Mouse (Mus musculus) CD4-positive, CD25-positive, alpha-beta regulatory T cell, adult 4 months (primary cell): ENCODE results near the gene Borcs5. TPM values are rescaled to one million over a fixed set of nuclear protein-coding genes. Genes with fewer than 3 reads are reported as not detected.

ENCODE experiments used
- ATAC-seq: one replicate; pipeline ENCODE4 v1.8.0; 2017
- polyA plus RNA-seq, 2 experiments: library from polyadenylated mRNA; unstranded; fragments of 100-300 nt; shearing (Covaris generic); gene quantifications; one replicate each; pipeline ENCODE4 v1.2.1; 2017

The Borcs5 gene
- 10 to 100 TPM in 1 of 2 experiments, 1 to 10 TPM in 1; 9.2 to 10.6 TPM for polyA plus RNA-seq

GRCm38 (mm10) chr6:134639210-134639609 lies at the start of gene Borcs5:
Gene Borcs5, plus strand, starts transcription at chr6:134639510.
- ATAC-seq, result no peak

GRCm38 (mm10) chr6:134591614-134592013 lies 47.7 kb upstream of the Borcs5 start:
- ATAC-seq, result no peak

DNA sequence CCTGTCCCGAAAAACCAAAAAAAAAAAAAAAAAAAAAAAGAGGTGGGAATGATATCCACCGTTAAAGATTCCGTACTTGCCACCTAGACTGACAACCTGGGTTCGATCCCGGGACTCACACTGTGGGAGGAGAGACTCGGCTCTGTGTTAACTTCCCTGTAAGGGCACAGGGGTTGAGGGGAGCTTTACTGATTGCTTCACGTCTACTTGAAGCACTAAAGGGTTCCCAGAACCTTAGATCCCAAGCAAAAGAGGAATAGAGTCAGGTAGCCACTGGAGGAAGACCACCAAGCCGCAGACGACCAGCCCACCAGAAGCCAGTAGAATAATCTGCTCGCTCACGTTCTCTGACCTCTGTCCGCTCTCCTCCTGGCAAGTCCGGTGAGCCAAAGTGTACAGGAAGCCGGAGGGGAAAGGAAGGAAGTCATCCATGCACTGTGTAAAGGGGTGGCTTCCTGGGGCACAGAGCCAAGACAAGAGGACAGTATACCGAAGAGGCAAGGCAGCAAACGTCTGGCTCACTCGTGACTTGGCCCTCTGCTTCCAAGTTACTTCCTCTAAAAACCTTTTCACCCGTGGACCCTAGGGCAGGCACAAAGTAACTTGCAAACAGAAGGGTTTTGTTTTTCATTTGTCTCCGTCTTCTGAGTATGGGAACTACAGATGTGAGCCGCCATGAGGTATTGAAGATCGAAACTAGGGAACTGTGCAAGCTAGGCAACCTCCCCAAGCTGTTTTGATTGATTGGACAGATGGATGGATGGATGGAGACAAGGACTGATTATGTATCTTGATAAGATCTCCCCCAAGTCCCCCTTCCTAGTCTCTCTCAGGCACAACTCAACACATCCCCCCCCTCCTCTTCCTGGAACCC lies 44.5 kb upstream of the Borcs5 start:
- ATAC-seq, result no peak

GRCm38 (mm10) chr6:134597651-134598229 lies 41.6 kb upstream of the Borcs5 start:
- no peak for ATAC-seq

DNA sequence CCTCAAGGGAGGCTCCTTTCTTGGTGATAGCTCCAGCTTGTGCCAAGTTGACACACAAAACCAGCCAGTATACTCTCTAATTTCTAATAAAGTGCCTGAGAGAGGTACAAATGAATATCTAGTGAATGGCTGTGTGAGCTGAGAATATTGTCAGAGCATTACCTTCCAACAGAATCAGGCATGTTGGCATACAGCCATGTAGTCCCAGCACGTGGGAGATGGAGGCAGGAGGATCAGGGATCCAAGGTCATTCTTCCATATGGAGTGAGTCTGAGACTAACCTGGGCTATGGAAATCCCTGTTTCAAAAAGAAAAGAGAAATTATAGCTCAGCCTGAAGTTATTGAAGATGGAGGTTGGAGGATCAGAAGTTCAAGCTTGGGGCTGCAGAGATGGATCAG lies 40.1 kb upstream of the Borcs5 start:
- no peak for ATAC-seq

DNA sequence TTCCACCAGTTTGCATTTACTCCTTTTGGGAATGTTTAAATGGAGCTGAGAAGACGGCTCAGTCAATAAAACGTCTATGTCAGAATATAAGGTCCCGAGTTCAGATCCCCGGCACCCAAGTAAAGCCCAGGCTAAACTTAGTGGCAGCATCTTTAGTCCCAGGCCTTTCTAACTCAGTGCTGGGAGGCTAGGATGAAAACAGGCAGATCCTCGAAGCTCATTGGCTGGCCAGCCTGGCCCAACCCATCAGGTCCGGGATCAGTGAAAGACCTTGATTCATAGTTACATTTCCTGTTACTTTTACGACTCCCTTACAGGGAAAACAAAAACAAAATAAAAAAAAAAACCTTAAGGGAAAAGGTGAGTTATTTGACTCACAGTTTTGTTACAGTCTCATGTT lies 38.2 kb upstream of the Borcs5 start:
- ATAC-seq, result no peak

GRCm38 (mm10) chr6:134601766-134602165 lies 37.5 kb upstream of the Borcs5 start:
- ATAC-seq, result no peak

GRCm38 (mm10) chr6:134602371-134603003 lies 36.8 kb upstream of the Borcs5 start:
- no peak for ATAC-seq

DNA sequence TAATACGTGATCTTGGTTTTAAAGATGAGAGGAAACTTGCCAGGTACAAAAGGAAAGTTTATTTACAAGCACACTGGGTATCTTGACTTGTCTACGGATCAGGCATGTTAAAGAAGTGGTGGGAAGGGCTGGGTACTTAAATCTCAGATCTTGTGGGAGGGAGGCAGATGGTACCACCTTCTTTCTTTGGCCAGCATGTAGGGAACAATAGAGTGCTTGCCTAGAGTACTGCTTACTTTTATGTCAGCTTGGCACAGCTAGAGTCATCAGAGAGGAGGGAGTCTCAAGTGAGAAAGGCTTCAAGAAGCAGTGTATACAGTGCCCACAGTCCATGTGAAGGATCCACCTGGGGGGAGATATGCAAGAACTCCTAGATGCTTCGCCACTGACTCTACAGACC lies 34.1 kb upstream of the Borcs5 start:
- no peak for ATAC-seq

DNA sequence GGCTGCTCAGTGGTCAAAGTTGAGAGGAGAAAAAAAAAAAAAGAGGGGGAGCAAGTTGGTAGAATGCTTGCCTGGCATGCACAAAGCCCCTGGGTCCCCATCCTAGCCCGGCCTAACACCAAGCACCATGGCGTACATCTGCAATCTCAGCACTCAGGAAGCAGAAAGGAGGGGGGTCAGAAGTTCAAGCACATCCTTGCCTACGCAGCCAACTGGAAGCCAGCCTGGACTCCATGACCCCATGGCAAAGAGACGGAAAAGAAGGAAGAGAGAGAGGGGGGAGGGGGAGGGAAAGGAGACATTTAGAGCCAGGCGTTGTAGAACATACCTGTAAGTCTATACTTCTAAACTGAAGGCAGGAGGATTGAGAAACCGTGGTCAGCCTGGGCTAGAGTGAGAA lies 32.8 kb upstream of the Borcs5 start:
- no peak for ATAC-seq

GRCm38 (mm10) chr6:134606949-134607746 lies 32.2 kb upstream of the Borcs5 start:
- ATAC-seq, result no peak

GRCm38 (mm10) chr6:134610380-134610779 lies 28.9 kb upstream of the Borcs5 start:
- ATAC-seq, result no peak

DNA sequence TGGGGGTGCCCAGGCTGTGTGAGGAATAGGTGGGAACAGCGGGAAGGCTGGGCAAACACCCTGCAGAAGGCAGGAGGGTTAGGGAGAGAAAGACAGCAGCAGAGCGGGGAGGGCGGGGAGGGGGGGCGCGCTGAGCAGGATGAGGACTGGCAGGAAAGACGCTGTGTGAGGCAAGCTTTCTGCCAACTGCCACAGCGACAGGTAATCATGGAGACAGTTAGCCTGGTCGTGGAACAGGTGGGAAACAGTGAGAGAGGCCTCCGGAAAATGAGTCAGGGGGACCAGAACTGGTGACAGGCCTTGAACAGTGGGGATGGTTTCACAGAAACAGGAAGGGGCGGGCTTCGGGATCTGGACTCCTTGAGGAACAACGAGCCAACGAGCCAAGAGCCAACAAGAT lies 27.4 kb upstream of the Borcs5 start:
- ATAC-seq, result no peak

- no peak for ATAC-seq
Measured at GRCm38 (mm10) chr6:134614322-134614721, 25.0 kb upstream of the Borcs5 start.

GRCm38 (mm10) chr6:134614723-134615648 lies 24.3 kb upstream of the Borcs5 start:
- ATAC-seq, result peak; percentile 94

- ATAC-seq, result no peak
Measured at GRCm38 (mm10) chr6:134617589-134617988, 21.7 kb upstream of the Borcs5 start.

DNA sequence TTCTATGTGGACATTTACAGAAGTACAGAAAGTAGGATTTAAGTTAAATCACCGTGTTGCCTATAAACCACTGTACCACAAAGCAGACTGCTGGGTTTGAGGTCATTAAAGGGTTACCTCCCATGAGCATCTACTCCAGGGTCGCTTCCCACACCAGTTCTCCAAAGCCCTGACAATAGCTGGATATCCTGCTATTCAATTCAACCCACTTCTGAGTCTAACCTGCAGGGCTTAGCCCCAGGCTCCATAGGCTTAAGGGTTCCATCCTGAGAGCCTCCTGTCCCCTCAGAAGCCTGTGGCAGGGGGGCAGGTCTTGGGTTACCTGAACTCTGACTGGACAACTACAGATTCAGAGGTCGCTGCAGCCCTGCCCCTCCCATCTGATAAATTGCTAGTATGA lies 19.2 kb upstream of the Borcs5 start:
- ATAC-seq, result no peak

- no peak for ATAC-seq
Measured at GRCm38 (mm10) chr6:134620846-134621551, 18.3 kb upstream of the Borcs5 start.

DNA sequence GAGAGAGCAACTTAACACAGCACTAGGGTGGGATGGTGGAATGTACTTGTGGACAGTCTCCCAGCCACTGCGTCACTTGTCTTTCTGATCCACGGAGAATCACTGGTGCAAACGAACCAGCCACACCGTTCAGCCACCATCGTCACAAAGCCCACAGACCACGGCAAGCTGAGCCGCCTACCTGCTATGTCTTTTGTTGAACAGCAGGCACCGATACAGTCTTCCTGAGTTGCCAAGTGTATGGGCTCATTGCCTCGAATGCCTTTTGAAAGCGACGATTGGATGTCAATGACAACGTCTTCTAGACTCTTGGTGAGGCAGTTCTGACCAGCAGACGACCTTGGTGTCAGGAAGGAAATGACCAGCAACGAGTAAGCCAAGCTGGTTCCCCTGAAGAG lies 17.8 kb upstream of the Borcs5 start:
- no peak for ATAC-seq

DNA sequence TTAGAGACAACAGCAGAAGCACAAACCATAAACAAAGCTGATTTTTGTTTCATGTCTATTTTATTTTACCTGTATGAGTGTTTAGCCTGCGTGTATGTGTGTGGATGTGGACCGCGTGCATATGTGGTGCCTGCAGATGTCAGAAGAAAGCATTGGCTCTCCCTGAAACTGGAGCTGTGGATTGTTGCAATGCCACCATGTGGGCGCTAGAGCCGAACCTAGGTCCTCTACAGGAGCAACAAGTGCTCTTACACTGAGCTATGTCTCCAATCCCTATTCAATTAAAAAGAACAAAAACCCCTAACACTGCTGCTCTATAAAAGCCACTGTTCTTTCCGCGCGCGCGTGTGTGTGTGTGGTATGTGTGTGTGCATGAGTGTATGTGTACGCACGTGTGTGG lies 13.9 kb upstream of the Borcs5 start:
- no peak for ATAC-seq

DNA sequence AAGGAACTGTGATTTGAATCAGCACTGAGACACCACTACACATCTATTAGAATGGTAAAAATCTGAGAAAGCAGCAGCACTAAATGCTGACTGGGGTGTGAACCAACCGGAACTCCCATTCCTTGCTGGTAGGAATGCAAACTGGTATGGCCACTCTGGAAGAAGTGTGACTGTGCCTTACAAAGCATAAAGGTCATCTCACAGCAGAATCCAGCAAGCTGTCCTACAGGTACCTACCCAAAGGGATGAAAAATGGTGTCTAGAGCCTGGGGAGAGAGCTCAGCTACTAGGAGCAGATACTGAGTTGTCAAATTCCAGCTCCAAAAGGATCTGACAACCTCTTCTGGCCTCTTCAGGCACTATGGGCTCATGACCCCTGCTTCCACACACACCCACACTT lies 12.7 kb upstream of the Borcs5 start:
- ATAC-seq, result no peak
